Mouse (Mus musculus) layer of hippocampus, postnatal 36 days (tissue): ENCODE measurements around the gene Ppp1cb. TPM values are rescaled to one million over a fixed set of nuclear protein-coding genes. Genes with fewer than 3 reads are reported as not detected.
"Not testable (repeated sequence)": the region's sequence is repeated elsewhere in the genome, so short reads cannot be mapped to it uniquely, and the experiment has no call there.

ENCODE experiments used
- DNase-seq, 2 experiments: peaks; one replicate each; pipeline ENCODE4 v3.0.0; 2022
- total RNA-seq, 2 experiments: library from RNA; stranded (reverse); gene quantifications; 2 replicates each; pipeline ENCODE4 v1.2.3; 2021

Ppp1cb gene
- 100 to 1,000 TPM; 447 to 463 TPM for total RNA-seq

DNA sequence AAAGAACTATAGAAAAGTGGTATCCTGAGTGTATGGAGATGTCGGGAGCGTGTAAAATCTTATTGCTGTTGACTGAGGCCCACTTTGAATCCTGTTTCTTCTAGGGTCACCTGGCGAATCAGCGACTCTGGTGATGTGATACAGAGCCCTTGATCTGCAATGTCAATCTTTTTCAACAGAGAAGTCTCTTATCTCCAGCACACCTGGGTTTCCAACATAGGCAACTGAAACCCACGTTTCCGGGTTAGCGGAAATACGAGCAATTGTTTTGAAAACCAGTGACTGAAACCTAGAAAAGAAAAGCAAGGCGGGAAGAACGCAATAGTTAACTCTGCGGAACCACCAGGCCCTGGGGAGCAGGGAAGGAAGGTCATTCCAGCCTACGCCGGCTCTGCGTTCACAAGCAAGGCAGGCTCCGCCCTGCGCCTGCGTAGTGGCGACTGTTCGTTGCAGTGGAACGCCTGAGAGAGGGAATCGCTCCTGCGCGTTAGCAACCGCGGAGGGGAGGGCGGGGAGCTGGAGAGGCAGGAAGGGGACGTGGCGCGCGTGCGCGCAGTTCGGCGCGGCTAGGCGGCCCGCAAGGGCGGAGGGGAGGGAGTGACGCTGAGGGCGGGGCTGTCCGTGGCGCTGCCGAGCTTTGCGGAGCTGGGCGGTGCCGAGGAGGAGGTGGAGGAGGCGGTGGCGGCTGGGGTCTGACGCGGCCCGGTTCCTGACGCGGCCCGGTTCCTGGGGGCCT is at the start of gene Ppp1cb:
Gene Ppp1cb, plus strand, starts transcription at position 436 of the 736 bp plus-strand sequence.
- DNase-seq = peak; percentile 98

DNA sequence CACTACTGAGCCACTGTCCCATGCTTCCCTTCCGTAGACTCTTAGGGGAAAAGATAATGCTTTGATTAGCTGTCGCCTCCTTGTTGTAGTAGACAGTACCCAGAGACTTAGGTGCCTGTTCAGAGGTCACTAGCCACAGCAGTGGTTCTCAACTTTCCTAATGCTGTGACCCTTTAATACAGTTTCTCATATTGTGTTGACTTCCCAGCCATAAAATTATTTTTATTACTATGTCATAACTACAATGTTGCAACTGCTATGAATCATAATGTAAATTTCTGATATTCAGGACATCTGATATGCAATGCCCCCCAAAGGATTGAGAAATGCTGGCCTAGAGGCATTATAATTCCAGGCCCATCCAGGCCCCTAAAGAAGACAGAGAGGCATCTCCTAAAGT is 48.9 kb upstream of the Ppp1cb start:
- DNase-seq = no peak

DNA sequence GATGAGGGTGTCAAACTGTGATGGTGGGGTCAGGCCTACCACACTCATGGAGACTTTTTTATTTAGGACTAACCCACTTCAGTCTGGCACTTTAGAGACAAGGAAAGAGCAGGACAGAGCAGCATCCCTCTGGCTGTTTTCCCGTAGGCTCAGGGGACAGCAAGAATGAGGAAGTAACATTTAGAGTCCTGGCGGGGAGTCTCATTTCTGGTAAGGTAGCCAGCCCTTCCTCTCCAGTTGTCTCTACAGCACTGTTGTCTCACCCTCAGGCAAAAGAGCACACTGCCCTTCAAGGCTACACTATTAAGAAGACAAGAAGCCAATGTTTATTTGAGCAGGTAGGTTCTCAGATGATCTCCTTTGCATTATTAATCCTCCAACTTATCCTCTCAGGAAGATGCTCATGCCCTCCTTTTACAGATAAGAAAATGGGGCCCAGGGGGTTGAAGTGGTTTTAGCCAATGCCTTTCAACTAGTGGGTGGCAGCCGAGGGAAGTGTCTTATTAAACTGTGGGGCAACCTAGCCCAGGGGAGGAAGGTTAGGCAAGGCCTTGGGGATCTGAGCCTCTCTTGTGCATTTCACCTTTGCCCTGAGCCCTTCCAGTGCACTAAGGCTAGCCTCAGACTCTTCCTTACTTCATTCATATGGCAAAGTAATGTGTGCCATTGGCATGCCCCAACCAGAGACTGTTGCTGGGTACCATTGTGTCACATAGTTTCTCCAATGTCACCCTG is 47.5 kb upstream of the Ppp1cb start:
- no peak for DNase-seq

DNA sequence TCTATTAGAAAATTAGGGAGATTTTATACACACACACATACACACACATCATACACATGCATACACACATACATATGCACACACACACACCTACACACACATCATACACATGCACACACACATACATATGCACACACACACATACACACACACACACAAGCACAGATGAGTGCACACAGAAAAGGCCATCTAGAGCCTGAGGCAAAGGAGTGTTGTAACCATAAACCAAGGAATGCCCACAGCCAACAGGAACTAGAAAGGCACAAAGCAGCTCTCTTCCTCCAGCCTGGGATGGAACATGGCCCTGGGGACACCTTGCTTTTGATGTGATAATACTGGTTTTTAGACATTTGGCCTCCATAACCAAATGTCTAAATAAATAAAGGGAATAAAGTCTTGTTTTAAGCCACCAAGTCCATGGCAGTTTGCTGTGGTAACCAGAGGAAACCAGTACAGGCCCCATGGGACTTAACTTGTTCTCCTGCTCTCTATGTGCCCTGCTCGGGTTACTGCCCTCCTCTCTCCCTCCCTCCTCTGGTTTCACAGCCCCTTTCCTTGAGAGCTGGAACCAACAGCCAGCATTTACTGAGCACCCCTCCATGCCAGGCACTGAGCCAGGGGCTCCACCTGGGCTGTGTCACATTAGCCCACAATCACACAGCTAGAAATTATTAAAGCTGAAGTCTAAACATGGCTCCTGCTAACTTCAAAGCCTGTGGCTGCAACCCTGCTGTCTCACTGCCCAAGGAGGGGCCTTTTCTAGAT is 46.3 kb upstream of the Ppp1cb start:
- no peak for DNase-seq

DNA sequence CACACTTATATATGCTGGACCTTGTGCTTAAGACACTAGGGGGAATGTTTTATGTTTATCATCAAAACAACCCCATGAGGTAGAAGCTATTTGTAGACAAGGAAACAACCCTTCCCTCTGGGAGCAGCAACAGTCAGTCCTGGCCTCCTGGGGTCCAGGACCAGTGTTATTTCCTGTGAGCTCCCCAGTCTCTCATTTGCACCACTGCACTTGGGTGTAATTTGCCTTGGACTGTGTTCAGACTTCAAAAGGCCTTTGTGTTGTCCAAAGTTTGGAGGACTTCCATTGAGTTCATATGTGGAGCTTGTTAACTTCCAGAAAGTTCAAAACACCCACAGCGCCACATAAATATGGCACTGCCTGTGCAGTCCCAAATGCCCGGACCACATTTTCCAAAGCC is 45.6 kb upstream of the Ppp1cb start:
- no peak for DNase-seq

DNA sequence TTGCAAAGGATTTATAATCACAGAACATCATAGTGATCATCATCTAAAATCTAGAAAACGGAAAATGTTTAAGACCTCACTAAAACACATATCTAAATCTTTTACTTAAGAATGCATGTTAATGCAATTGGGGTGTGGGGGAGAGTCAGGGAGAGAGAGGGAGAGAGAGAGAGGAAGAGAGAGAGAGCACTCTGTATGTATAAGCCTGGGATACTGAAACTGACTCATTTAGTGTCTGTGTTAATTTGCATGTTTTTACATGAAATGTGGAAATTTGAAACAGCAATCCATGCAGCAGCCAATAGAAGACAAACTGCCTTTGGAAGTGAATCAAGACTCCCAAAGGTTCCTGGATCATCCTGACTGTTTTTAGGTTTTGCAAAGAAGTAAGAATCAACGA is 45.1 kb upstream of the Ppp1cb start:
- no peak for DNase-seq

DNA sequence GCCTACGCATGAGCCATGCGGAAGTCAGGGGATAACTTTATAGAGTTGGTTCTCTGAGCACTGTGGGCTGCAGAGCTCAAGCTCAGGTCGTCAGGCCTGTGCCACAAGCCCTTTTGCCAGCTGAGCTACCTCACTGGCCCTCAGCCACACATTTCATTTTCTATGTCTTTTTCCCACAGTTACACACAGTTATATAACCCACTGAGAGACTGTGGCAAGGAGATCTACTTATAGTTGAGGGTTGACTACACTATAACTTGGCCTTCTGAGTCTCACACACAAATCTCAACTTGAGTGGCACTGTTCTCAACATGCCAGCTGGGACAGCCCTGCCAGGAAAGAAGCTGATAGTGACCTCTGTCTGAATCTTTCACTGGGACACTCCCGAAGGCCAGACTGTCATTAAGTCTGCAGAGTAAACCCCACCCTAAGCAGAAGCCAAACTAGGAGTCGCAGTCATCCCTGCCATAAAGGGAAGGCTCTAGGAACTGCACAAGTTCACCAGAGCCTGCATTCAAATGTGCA is 44.1 kb upstream of the Ppp1cb start:
- no peak for DNase-seq

DNA sequence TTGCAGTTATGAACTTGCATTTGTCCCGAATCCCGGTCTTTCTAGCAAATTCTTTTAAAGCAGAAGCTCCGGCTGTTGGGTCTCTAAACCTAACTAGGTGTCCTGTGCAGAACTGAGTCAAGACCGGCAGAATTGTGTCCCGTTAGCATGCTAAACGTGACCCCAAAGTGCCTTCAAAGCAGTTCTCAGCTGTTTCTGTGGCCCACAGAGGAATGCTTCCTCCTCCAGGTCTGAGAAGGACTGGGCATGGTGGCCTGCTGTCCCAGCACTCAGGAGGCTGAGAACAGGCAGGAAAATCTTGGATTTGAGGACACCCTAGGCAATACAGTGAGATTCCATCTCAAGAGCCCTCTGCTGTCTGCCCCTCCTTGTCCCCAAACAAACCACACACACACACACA is 43.1 kb upstream of the Ppp1cb start:
- DNase-seq = no peak

DNA sequence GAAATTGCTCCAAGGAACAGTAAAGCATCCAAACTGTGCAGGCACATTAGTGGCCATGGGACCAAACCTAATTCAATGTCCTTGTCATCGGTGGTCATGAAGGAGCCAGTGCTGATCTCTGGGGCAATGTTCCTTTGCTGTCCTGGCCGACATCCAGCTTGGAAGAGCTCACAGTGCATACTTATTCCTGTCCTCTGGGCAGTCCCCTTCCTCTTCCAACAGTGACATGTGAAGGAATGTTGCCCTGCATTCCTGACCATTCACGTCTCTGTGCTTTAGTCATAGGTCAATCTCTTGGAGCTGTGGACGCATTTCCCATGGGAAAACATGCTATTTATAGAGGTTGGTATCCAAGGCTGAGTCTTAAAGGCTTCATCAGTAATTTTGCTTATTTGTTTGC is 41.8 kb upstream of the Ppp1cb start:
- no peak for DNase-seq

DNA sequence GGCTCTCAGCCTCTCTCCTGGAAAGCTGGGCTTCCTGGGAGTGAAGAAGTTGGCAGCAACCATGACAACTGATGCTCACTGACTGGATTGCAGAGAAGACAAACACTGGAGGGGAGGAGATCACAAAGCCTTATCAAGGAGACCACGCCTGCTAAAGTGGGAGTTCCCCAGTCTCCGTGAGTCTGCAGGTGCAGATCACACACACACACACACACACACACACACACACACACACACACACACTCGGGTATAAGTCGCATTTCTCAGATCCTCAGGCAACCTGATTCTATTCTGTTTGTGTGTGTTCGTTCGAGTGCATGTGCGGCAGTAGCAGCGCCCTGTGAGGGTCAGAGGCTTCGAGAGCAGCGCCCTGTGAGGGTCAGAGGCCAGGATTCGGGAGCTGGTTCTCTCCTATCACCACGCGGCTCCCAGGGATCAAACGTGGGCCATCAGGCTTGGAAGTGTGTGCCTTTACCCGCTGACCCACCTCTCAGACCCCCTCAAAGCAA is 36.5 kb upstream of the Ppp1cb start:
- no peak for DNase-seq

DNA sequence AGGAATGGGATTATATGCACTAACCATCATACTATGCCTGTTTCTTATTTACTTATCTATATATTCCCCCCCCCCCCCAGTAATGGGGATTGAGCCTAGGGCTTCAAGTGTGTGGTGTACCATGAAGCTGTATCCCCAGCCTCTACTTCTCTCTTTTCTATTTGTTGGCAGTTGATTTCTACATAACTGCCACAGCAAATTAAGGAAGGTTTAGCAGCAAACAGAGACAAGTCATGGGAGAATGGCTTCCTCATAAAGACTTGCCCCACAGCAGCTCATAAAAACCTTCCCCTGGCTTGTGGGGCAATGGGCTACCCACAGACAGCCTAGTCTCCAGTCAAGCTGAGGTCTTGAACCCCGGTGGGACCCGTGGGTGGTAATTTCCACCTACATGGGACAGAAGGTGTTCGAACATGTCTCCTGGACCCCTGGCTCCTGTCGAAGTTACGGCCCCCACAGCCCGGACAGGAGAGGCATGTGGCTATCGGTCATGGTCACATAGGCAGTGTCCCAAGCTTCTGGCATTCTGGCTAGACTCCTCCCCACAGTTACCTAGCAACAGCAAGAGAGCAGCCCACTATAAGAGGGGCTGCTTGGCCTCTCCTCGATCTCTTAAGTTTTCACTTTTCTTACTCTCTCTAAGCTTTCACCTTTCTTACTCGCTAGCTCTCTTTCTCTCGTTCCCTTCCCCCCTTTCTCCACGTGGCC is 35.1 kb upstream of the Ppp1cb start:
- no peak for DNase-seq

DNA sequence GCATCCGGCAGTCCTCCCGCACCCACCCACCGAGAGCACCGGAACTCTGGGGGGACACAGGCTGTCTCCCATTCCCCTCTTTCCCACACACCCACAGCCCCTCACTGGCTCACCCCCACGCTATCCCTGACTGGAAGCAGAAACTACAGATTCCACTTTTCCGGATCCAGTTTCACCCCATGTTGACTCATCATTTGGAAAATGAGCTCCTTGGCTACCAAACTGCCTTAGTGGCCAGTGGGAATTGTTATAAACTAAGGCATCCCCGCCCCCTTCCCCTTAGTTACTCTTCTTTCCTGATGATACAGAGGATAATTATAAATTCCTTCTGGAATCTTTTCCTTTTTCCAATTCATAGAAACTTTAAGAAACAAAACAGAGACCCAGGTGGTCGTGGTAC is 34.2 kb upstream of the Ppp1cb start:
- no peak for DNase-seq

DNA sequence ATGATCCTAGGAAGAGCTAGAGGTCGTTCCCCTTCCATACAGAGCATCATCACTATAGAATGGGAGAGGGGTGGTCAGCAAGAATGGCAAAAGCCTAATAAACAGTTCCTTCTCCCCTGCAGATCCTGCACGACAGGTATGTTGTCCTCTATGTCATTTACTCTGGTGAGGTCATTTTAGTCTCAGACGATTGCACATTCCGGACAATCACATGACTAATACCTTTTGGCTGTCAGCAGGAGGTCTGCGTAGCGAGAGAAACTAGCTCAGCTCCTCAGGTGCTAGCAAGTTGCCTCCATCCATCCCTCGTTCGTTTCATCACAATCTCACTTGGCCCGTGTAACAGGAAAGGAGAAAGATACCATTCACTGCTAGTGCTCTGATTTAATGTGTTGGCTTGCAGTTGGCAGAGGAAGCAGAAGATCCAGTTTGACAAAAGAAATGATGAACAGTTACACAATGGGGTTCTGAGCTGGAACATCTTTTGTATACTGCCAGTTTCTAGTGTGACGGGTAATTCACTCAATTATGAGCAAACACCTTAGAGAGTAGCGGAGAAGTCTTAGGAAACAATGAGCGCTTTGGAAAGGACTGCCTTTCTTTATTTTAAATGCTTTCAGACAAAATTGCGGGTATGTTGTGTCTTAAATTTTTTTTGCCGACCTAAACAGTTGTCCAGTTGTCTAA is 33.0 kb upstream of the Ppp1cb start:
- no peak for DNase-seq

DNA sequence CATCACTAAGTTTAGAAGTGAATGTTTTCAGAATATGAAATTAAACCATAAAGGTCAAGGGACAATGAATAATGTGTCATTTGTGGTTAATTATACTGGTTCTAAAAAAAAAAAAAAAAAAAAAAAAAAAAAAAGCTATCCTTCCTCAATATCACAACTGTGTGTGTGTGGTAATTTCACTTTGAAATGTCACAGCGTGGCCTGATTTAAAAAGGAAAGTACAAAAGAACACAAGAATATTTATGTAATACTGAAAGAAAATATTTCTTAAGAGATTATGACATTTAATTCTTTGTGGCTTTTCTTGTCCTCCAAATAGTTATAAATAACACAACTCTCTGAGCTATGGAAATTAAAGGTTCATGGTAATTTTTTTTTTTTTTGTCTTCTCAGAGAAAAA is 28.2 kb upstream of the Ppp1cb start:
- DNase-seq = no peak

DNA sequence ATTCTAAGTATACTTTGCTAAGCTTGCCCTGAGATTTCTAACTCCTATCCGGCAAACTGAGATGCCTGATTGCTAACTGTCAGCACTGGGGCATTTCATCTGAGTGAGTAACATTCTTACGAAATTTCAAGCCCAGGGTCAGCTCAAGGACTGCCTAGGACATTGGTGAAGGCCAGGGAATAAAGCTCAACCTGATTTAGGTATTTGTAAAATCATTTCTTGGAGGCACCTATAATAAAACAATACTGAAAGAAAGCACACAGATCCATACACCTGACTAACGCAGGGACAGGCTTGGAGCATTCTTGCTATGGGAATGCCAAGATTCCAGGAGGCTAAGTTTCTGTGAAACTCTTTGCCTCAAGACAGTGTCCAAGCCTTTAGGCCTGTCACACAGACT is 24.3 kb upstream of the Ppp1cb start:
- DNase-seq = not testable (repeated sequence)

DNA sequence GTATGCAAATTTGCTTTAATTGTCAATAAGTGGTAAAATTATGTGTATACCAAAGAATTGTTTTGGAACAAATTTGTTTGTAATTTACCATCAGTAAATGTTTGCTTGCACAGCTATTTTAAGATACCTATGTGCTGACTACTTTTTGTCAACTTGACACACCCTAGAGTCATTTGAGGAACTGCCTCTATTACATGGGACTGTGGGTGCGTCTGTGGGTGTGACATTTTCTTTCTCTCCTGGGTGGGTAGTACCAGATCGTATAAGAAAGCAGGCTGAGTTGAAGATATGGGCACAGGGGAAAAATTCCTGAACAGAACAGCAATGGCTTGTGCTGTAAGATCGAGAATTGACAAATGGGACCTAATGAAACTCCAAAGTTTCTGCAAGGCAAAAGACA is 23.0 kb upstream of the Ppp1cb start:
- no peak for DNase-seq

DNA sequence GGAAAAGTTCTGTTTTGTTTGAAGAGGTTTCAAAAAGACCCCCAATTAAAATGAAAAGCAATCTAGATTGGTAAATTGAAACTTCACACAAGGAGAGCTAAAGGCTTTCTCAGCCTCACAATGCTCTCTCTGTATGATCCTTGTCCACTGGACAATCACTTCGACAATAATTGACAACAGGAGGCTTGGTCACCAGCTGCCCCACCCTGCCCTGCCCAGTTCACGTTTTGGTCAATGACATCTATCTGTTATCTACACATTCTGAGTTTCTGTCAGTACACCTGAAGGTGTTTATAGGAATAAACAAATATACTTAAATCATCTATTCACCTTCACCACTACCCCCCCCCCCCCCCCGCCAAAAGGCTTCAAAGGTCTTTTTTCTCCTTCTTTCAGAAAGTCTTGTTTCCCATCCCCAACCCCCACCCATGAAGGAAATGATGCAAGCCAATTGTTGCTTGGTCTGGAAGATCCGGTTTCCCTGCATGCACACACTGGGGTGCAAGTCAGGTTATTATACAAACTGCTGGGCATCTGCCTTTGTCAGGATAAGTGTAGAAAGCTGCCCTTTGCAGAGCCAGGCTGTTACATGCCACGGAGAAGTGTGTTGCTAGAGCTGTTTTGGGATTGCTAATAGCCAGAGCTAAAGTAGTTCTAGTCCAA is 20.6 kb upstream of the Ppp1cb start:
- DNase-seq = no peak

DNA sequence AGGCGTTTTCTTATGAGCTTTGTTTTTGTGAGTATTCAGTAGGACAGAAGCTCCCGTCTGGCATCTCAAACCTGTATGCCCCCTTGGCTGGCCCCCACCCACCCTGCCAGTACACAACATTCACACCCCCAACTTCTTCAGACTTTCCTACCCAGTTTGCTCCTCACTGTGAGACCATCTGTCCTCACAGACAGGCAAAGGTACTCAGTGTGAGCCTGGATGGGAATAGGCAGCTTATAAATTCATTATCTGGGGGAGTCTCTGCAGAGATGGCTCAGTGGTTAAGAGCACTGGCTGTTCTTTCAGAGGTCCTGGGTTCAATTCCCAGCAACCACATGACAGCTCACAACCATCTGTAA is 20.1 kb upstream of the Ppp1cb start:
- no peak for DNase-seq

DNA sequence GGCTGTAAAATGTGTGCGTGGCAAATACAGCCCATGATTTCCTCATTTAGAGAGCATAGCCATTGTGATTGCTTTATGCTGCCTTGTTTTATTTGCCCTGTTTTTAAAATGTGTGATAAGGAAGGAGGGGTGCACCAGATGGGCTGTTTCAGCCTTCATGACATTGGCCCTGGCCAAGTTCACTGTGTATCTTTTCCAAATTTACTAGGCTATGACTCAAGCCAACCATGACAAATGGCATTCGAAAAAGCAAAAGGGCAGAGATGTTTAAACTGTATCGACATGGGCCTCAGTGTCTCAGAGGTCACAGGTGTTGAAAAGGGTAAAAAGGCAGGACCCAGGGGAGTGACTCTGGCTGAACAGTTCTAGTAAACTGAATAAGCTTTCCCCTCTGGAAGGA is 17.3 kb upstream of the Ppp1cb start:
- DNase-seq = no peak

DNA sequence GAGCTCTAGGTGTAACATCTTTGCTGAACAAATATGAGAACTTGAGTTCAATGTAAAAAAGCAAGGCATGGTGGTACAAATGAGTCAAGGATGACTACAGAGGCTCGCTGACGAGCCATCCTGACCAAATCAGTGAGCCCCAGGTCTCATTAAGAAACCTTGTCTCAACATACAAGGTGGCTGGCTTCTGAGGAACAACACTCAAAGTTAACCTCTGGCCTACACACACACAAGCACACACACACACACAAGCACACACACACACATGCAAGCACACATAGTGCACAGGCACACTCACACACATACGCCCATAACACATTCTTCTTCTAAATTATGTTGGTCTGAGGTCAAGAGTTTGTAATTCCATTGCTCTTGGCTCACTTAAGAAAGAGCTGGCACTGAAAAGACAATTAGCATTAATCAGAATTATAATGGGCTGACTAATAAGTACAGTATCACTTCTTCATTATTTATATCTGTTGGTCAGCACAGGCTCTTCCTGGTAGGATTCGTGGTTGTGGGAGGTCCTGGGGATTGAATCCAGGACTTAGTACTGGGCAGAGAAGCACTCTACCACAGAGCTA is 16.6 kb upstream of the Ppp1cb start:
- DNase-seq = no peak

DNA sequence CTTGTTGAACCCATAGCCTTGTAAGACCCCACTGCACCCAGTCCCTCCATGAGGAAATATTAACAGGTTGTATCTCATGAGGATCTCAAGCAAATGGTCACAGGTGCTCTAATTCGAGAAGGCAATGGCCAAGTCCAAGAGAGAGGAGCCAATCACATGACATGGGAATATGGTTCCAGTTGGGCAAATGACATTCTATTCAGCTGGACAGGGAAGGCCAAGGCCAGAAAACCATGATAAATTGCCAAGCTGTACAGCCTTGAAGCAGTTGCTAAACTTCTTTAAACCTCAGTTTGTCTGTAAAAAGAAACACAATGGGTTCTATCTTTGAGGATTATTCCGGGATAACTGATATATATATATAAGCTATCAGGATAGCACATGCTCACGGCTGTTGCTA is 14.7 kb upstream of the Ppp1cb start:
- DNase-seq = no peak
